Mouse (Mus musculus) olfactory bulb, adult 2 months (tissue): ENCODE measurements at regions not wholly inside any gene's neighbourhood (a gene's known extent, or its start where the extent isn't known, plus 50 kb on each side); places are given as distances from the start of the nearest gene placed in this dataset.

Experiments
- CTCF ChIP-seq: fragments of 200-500 bp; IDR thresholded peaks from 2 replicates; pipeline ENCODE4 v1.5.1; 2012; ENCODE audit warnings: low read depth, mild to moderate bottlenecking, low read length, moderate library complexity; ENCODE audit not compliant: insufficient read depth
- POLR2A ChIP-seq: fragments of 200-500 bp; IDR thresholded peaks from 2 replicates; pipeline ENCODE4 v1.6.1; 2012; ENCODE audit warnings: mild to moderate bottlenecking, low read depth, low read length, moderate library complexity; ENCODE audit not compliant: insufficient read depth

DNA sequence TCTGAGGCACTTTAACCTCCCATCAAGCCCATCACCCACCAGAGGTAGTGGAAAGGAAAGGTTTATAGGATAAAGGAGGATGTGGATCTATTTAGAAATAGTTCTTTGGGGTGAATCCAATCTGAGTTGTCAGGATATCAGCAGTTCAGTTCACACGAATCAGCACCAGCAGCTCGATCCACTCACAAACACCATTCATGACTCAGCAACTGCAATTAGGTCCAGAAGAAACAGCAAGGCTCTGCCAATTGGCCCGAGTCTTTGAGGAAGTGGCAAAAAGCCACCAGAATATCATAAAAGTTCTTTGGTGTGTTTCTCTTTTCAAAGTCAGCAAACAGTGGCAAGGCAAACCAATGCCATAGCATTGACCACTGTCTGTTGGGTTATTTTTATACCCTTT is 122.4 kb downstream of the Chst1 start:
- no peak for TF ChIP-seq CTCF
- no peak for TF ChIP-seq POLR2A
